ENCODE assay signal across 32 mouse cellular contexts in genomic region chr13:75467225-75467624, GRCm38 (mm10).
"Had no signal": no experiment of that assay in that cellular context is flagged by ENCODE, and none has a peak within 500 bp of the region (broad histone marks: within the 10 kb centered on the region; RNA-seq: fewer than 3 reads in every experiment).

No protein-coding gene starts in this region.

- DNase-seq: left cerebral cortex, postnatal 4 days; liver; liver, embryonic 13.5 days; liver, postnatal 0 days; lung, adult 18-20 months; lung, adult 2 months; lung, embryonic 14.5 days; lung, postnatal 10 days; lung, postnatal 14 days; lung, postnatal 36 days; lung, postnatal 4 days; midbrain, embryonic 14.5 days had no signal

- H3K4me2 ChIP-seq: limb, embryonic 12.5 days; limb, embryonic 13.5 days; limb, embryonic 15.5 days; liver, embryonic 11.5 days; liver, embryonic 12.5 days; liver, embryonic 13.5 days; liver, embryonic 15.5 days; lung, embryonic 14.5 days; lung, embryonic 15.5 days; midbrain, embryonic 11.5 days; midbrain, embryonic 12.5 days; midbrain, embryonic 13.5 days; midbrain, embryonic 15.5 days; neural tube, embryonic 12.5 days had no signal

- H3K4me1 ChIP-seq: limb, embryonic 10.5 days; limb, embryonic 12.5 days; limb, embryonic 13.5 days; limb, embryonic 15.5 days; liver, embryonic 12.5 days; liver, embryonic 13.5 days; liver, embryonic 15.5 days; lung, embryonic 15.5 days; megakaryocyte, embryonic 14.5 days; midbrain, embryonic 10.5 days; midbrain, embryonic 12.5 days; midbrain, embryonic 13.5 days; midbrain, embryonic 15.5 days; neural tube, embryonic 12.5 days had no signal

- H3K9me3 ChIP-seq: limb, embryonic 10.5 days; limb, embryonic 12.5 days; limb, embryonic 13.5 days; limb, embryonic 15.5 days; liver, embryonic 12.5 days; liver, embryonic 13.5 days; liver, embryonic 15.5 days; lung, embryonic 15.5 days; megakaryocyte, embryonic 14.5 days; midbrain, embryonic 10.5 days; midbrain, embryonic 12.5 days; midbrain, embryonic 13.5 days; midbrain, embryonic 15.5 days; neural tube, embryonic 12.5 days had no signal

- H3K9ac ChIP-seq: limb, embryonic 12.5 days; limb, embryonic 13.5 days; limb, embryonic 15.5 days; liver, embryonic 12.5 days; liver, embryonic 13.5 days; liver, embryonic 14.5 days; liver, embryonic 15.5 days; liver, postnatal 0 days; lung, embryonic 14.5 days; lung, embryonic 15.5 days; midbrain, embryonic 12.5 days; midbrain, embryonic 13.5 days; midbrain, embryonic 15.5 days; neural tube, embryonic 12.5 days had no signal

- H3K4me3 ChIP-seq: limb, embryonic 10.5 days; limb, embryonic 12.5 days; limb, embryonic 13.5 days; limb, embryonic 15.5 days; liver, embryonic 12.5 days; liver, embryonic 13.5 days; liver, embryonic 15.5 days; lung, embryonic 15.5 days; megakaryocyte, embryonic 14.5 days; midbrain, embryonic 10.5 days; midbrain, embryonic 12.5 days; midbrain, embryonic 13.5 days; midbrain, embryonic 15.5 days; myocyte; neural tube, embryonic 12.5 days had no signal

- H3K27ac ChIP-seq: limb, embryonic 10.5 days; limb, embryonic 12.5 days; limb, embryonic 13.5 days; limb, embryonic 15.5 days; liver, embryonic 12.5 days; liver, embryonic 13.5 days; liver, embryonic 14.5 days; liver, embryonic 15.5 days; lung, embryonic 15.5 days; macrophage; midbrain, embryonic 10.5 days; midbrain, embryonic 12.5 days; midbrain, embryonic 13.5 days; midbrain, embryonic 15.5 days; neural tube, embryonic 12.5 days had no signal

- H3K36me3 ChIP-seq: limb, embryonic 10.5 days; limb, embryonic 12.5 days; limb, embryonic 13.5 days; limb, embryonic 15.5 days; liver, embryonic 12.5 days; liver, embryonic 13.5 days; liver, embryonic 15.5 days; lung, embryonic 15.5 days; midbrain, embryonic 10.5 days; midbrain, embryonic 12.5 days; midbrain, embryonic 13.5 days; midbrain, embryonic 15.5 days; neural tube, embryonic 12.5 days had no signal

- H3K27me3 ChIP-seq: limb, embryonic 12.5 days; limb, embryonic 13.5 days; limb, embryonic 15.5 days; liver, embryonic 12.5 days; liver, embryonic 13.5 days; liver, embryonic 15.5 days; lung, embryonic 15.5 days; megakaryocyte, embryonic 14.5 days; midbrain, embryonic 12.5 days; midbrain, embryonic 13.5 days; midbrain, embryonic 15.5 days; neural tube, embryonic 12.5 days had no signal

- ATAC-seq: liver, embryonic 12.5 days; liver, postnatal 0 days; lung, postnatal 0 days; midbrain, embryonic 13.5 days; midbrain, embryonic 15.5 days; midbrain, embryonic 16.5 days had no signal
